Mouse (Mus musculus) testis, adult 2 months (tissue): ENCODE data around the gene Pcyt1a. TPM values are rescaled to one million over a fixed set of nuclear protein-coding genes. Genes with fewer than 3 reads are reported as not detected.

ENCODE experiments used
- H3K27ac ChIP-seq: fragments of 200-500 bp; 2 replicates; pipeline ENCODE4 v1.5.1; 2012; ENCODE audit warnings: low read depth, low read length; ENCODE audit not compliant: control insufficient read depth, insufficient read depth
- H3K27me3 ChIP-seq: fragments of 200-500 bp; 2 replicates; pipeline ENCODE4 v1.6.1; 2012; ENCODE audit warnings: mild to moderate bottlenecking, low read length, moderate library complexity; ENCODE audit not compliant: control insufficient read depth, insufficient read depth
- H3K36me3 ChIP-seq: fragments of 200-500 bp; 2 replicates; pipeline ENCODE4 v1.6.1; 2012; ENCODE audit warnings: mild to moderate bottlenecking, low read length; ENCODE audit not compliant: control insufficient read depth, insufficient read depth
- H3K4me1 ChIP-seq: fragments of 200-500 bp; 2 replicates; pipeline ENCODE4 v1.6.1; 2012; ENCODE audit warnings: low read length; ENCODE audit not compliant: control insufficient read depth, insufficient read depth
- H3K4me3 ChIP-seq: fragments of 200-500 bp; 2 replicates; pipeline ENCODE4 v1.5.1; 2012; ENCODE audit warnings: low read depth, mild to moderate bottlenecking, low read length, moderate library complexity, mixed read lengths; ENCODE audit not compliant: control insufficient read depth
- CTCF ChIP-seq: fragments of 200-500 bp; IDR thresholded peaks from 2 replicates; pipeline ENCODE4 v1.5.1; 2012; ENCODE audit warnings: low read depth, mild to moderate bottlenecking, inconsistent platforms, low read length, moderate library complexity; ENCODE audit not compliant: control insufficient read depth, insufficient read depth, insufficient replicate concordance
- POLR2A ChIP-seq: fragments of 200-500 bp; IDR thresholded peaks from 2 replicates; pipeline ENCODE4 v1.6.1; 2012; ENCODE audit warnings: low read depth, mild to moderate bottlenecking, inconsistent platforms, low read length, moderate library complexity; ENCODE audit not compliant: control insufficient read depth
- polyA plus RNA-seq: library from polyadenylated mRNA; depleted of rRNA; stranded (reverse); fragments of >200 nt; gene quantifications from 2 replicates; pipeline ENCODE4 v1.2.3, GENCODE M21; 2012; rRNA removed

Gene Pcyt1a
- polyA plus RNA-seq: 83.0 and 83.7 TPM in 2 replicates

- Histone ChIP-seq H3K36me3 (0 out of 2 replicates have a peak, but pooled peaks cover 1% of the 10 kb centered on the region), H3K4me1 (no peaks in the 10 kb centered on the region), H3K4me3 (peak within 1 kb of the TSS; percentile 95), H3K27me3 (no peaks in the 10 kb centered on the region), H3K27ac (peak within 1 kb of the TSS; percentile 88)
- TF ChIP-seq CTCF (no peak), POLR2A (no peak; the same call in 1 of the 2 replicates)
Observed at GRCm38 (mm10) chr16:32430474-32431046, at the start of gene Pcyt1a. TSS of gene Pcyt1a (plus strand) at chr16:32430921.

GRCm38 (mm10) chr16:32382901-32383300 lies 47.8 kb upstream of the Pcyt1a start:
- H3K27me3 ChIP-seq: no peaks in the 10 kb centered on the region
- H3K27ac ChIP-seq: no peak overlapping the region
- TF ChIP-seq CTCF (no peak), POLR2A (no peak)
- no peaks in the 10 kb centered on the region for H3K36me3 ChIP-seq
- H3K4me1 ChIP-seq: no peaks in the 10 kb centered on the region
- H3K4me3 ChIP-seq: no peak overlapping the region

GRCm38 (mm10) chr16:32384885-32385284 lies 45.8 kb upstream of the Pcyt1a start:
- TF ChIP-seq POLR2A (no peak), CTCF (no peak)
- no peak overlapping the region for H3K27ac ChIP-seq
- 0 out of 2 replicates have a peak, but pooled peaks cover 1% of the 10 kb centered on the region for H3K36me3 ChIP-seq
- H3K27me3 ChIP-seq: no peaks in the 10 kb centered on the region
- no peaks in the 10 kb centered on the region for H3K4me1 ChIP-seq
- H3K4me3 ChIP-seq: no peak overlapping the region

GRCm38 (mm10) chr16:32386826-32387225 lies 43.9 kb upstream of the Pcyt1a start:
- H3K27me3 ChIP-seq: no peaks in the 10 kb centered on the region
- no peak for TF ChIP-seq CTCF
- TF ChIP-seq POLR2A: no peak
- H3K4me1 ChIP-seq: no peaks in the 10 kb centered on the region
- 0 out of 2 replicates have a peak, but pooled peaks cover 1% of the 10 kb centered on the region for H3K36me3 ChIP-seq
- no peak overlapping the region for H3K27ac ChIP-seq
- H3K4me3 ChIP-seq: no peak overlapping the region

DNA sequence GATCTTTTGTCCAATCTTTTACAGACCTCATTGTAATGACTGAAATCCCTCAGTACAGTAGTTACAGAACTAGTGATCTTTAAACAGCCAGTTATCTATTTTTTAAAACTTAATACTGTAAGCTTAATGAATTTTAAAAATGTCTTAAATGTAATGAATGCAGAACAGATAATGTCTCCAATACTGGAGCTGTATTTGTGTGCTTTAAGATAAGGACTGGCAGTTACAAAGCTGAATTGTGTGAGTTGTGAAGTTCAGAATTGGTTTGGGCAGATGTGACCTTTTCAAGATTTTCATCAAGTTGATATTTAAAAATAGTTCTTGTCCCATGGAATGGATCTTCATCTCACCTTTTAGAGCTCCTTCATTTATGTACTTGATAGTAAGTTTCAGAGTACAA lies 41.7 kb upstream of the Pcyt1a start:
- H3K4me1 ChIP-seq: no peaks in the 10 kb centered on the region
- no peak overlapping the region for H3K4me3 ChIP-seq
- TF ChIP-seq POLR2A (no peak), CTCF (no peak)
- H3K36me3 ChIP-seq: 0 out of 2 replicates have a peak, but pooled peaks cover 1% of the 10 kb centered on the region
- no peaks in the 10 kb centered on the region for H3K27me3 ChIP-seq
- no peak overlapping the region for H3K27ac ChIP-seq

DNA sequence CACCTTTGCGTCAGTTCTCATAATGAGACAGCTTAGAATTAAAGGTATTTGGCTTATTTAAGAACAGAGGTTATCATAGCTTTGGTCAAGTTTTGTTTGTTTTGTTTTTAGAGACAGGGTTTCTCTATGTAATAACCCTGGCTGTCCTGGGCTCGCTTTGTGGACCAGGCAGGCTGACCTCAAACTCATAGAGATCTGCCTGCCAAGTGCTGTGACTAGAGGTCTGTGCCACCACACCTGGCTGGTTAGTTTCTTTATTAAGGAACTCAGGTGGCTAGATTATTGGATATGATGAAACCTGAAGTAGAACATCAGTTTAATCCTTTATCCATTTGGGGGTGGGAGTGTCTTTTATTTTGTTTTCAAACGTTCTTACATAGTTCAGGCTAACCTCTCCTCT lies 40.9 kb upstream of the Pcyt1a start:
- Histone ChIP-seq H3K36me3 (0 out of 2 replicates have a peak, but pooled peaks cover 1% of the 10 kb centered on the region), H3K27me3 (no peaks in the 10 kb centered on the region), H3K4me3 (no peak overlapping the region), H3K4me1 (no peaks in the 10 kb centered on the region), H3K27ac (no peak overlapping the region)
- TF ChIP-seq CTCF (no peak), POLR2A (no peak)

DNA sequence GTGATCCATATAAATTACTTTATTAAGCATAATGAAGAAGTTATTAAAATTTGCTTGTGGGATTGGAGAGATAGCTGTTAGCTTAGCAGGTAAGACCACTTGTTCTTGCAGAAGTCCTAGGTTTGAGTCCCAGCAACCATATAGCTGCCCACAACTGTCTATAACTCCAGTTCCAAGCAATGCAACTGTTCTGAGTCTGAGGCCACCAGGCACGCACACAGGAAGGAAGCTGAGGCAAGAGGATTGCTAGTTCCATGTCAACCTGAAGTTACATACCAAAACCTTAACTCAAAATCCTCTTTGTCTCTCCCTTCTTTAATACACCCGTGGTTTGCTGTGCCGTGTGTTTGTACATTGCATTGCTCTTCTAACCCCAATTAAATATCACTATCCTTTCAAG lies 39.8 kb upstream of the Pcyt1a start:
- H3K36me3 ChIP-seq: 0 out of 2 replicates have a peak, but pooled peaks cover 1% of the 10 kb centered on the region
- no peaks in the 10 kb centered on the region for H3K4me1 ChIP-seq
- H3K27ac ChIP-seq: no peak overlapping the region
- H3K4me3 ChIP-seq: no peak overlapping the region
- TF ChIP-seq POLR2A (no peak), CTCF (no peak)
- no peaks in the 10 kb centered on the region for H3K27me3 ChIP-seq
